Mouse (Mus musculus): ENCODE results near the gene Fndc11.

GRCm38 (mm10) chr2:181251841-181252240 is 32.0 kb downstream of the Fndc11 start:
- no peak for TF ChIP-seq USF1 (IDR thresholded peaks at IDR 0.05; ENCODE audit: low read depth, low read length)
- TF ChIP-seq CTCF (IDR thresholded peaks at IDR 0.05 in 2 of 3, conservative IDR thresholded peaks at IDR 0.05 in 1 of 3; ENCODE audit: control insufficient read depth in 1 of 3, insufficient read depth in 1 of 3, low read depth in 2 of 3, low read length in 3 of 3, poor library complexity in 1 of 3, severe bottlenecking in 1 of 3), result no peak
- TF ChIP-seq NRF1 (IDR thresholded peaks at IDR 0.05; ENCODE audit: insufficient read depth, low read depth, low read length, poor library complexity, severe bottlenecking), result no peak
- TF ChIP-seq GATA1 (IDR thresholded peaks at IDR 0.05; ENCODE audit: low read depth, low read length), result no peak
- TF ChIP-seq MYC (IDR thresholded peaks at IDR 0.05; ENCODE audit: low read depth, low read length), result no peak
- no peak for TF ChIP-seq JUND (IDR thresholded peaks at IDR 0.05; ENCODE audit: low read depth, low read length)
- no peak for TF ChIP-seq MAZ (IDR thresholded peaks at IDR 0.05; ENCODE audit: low read depth, low read length)
- no peak for TF ChIP-seq GABPA (IDR thresholded peaks at IDR 0.05; ENCODE audit: low read depth, low read length)
- no peak for TF ChIP-seq MAX (IDR thresholded peaks at IDR 0.05; ENCODE audit: low read length)
- no peak for TF ChIP-seq POLR2A (IDR thresholded peaks at IDR 0.05; ENCODE audit: control insufficient read depth in 1 of 2, insufficient read depth in 1 of 2, low read depth in 1 of 2, low read length in 2 of 2, poor library complexity in 1 of 2)

Data from MEL (cell line).